In genomic region chr6:71418874-71419273, GRCm38 (mm10) we compare ENCODE assay signal across 13 mouse cellular contexts. TPM values are rescaled to one million over a fixed set of nuclear protein-coding genes. Genes with fewer than 3 reads are reported as not detected.
DNase-seq lines count a peak whose midpoint lies in the region; ATAC-seq and TF ChIP-seq lines count a peak whose summit lies in the region.
"Had no signal": no experiment of that assay in that cellular context is flagged by ENCODE, and none has a peak within 500 bp of the region (broad histone marks: within the 10 kb centered on the region; RNA-seq: fewer than 3 reads in every experiment).

No protein-coding gene starts in this region.

- TF ChIP-seq CTCF in Patski (IDR thresholded peaks at IDR 0.05) = no peak

- intact Hi-C loops in left cerebral cortex, postnatal 25 days (cut with DNase I) = no loop called here
- intact Hi-C loops in left cerebral cortex, postnatal 4 days (cut with DNase I) = no loop called here

- CTCF ChIA-PET in Patski (lab: Charles Lee) = no interaction called here

- no peaks in the 10 kb centered on the region for H3K27me3 ChIP-seq in Patski
- H3K27me3 ChIP-seq: limb, embryonic 13.5 days; neural tube, embryonic 13.5 days had no signal

- ATAC-seq in Patski = peak; percentile 57
- ATAC-seq in granulocyte monocyte progenitor cell, adult 5-6 weeks (replicated peaks; ENCODE audit: poor library complexity, severe bottlenecking) = peak; percentile 96
- ATAC-seq in megakaryocyte progenitor cell, adult 5-6 weeks (replicated peaks; ENCODE audit: poor library complexity) = peak; percentile 91

- in situ Hi-C loops in Patski (cut with MboI; ENCODE audit: low pct_unique_long_range_greater_than_20kb) = loop anchor here (25.0 kb wide), 1 partner anchor 607 kb away; no protein-coding TSS in a partner anchor

- peak; percentile 31 for DNase-seq in kidney, adult 9 months
- DNase-seq in kidney, adult 18-20 months = no peak
- DNase-seq in Patski (ENCODE audit: low read depth, low spot score) = no peak
- DNase-seq in left cerebral cortex, postnatal 25 days (ENCODE audit: low spot score in 2 of 2) = no peak
- DNase-seq in left cerebral cortex, postnatal 4 days = no peak
- DNase-seq: gastrocnemius, postnatal 14 days; right cerebral cortex, postnatal 4 days; thymus, adult 18-20 months had no signal

- POLR2A ChIA-PET in Patski (lab: Charles Lee) = no interaction called here

RNA-seq across cellular contexts. Expression of gene Rmnd5a, which starts 21.6 kb away (rescaled TPM):
- 49.4 TPM for polyA plus RNA-seq in Patski (2021)
- 29.0 and 39.8 TPM in 2 replicates for total RNA-seq in granulocyte monocyte progenitor cell, adult 5-6 weeks (2014; fragmentation: Nextera tagmentation)
- 54.4 TPM in 2 replicates for total RNA-seq in granulocyte monocyte progenitor cell, adult 5-6 weeks (2017)
- 35.1 and 39.9 TPM in 2 replicates for total RNA-seq in megakaryocyte progenitor cell, adult 5-6 weeks (2015)
- total RNA-seq in megakaryocyte progenitor cell, adult 5-6 weeks (2017) = 37.9 and 46.7 TPM in 2 replicates
- total RNA-seq in left cerebral cortex, postnatal 25 days (2021) = 100 to 1,000 TPM in 1 of 2 experiments, 10 to 100 TPM in 1; 96.3 to 108 TPM
- total RNA-seq in left cerebral cortex, postnatal 4 days (2021) = 10 to 100 TPM; 53.5 to 54.3 TPM

RNA-seq across cellular contexts. Expression of gene Cd8a, which starts 45.6 kb away (rescaled TPM):
- not detected for polyA plus RNA-seq in Patski (2021)
- total RNA-seq in granulocyte monocyte progenitor cell, adult 5-6 weeks (2014; fragmentation: Nextera tagmentation) = not detected in 2 replicates
- not detected in 2 replicates for total RNA-seq in granulocyte monocyte progenitor cell, adult 5-6 weeks (2017)
- total RNA-seq in megakaryocyte progenitor cell, adult 5-6 weeks (2015) = not detected in 2 replicates
- total RNA-seq in megakaryocyte progenitor cell, adult 5-6 weeks (2017) = not detected in 2 replicates
- total RNA-seq in left cerebral cortex, postnatal 25 days (2021) = not detected
- total RNA-seq in left cerebral cortex, postnatal 4 days (2021) = not detected
- total RNA-seq: layer of hippocampus, adult 8-10 months had no signal
- polyA plus RNA-seq: limb, embryonic 13.5 days; neural tube, embryonic 13.5 days had no signal
